Mouse (Mus musculus): ENCODE data around the gene Il2rg.

DNA sequence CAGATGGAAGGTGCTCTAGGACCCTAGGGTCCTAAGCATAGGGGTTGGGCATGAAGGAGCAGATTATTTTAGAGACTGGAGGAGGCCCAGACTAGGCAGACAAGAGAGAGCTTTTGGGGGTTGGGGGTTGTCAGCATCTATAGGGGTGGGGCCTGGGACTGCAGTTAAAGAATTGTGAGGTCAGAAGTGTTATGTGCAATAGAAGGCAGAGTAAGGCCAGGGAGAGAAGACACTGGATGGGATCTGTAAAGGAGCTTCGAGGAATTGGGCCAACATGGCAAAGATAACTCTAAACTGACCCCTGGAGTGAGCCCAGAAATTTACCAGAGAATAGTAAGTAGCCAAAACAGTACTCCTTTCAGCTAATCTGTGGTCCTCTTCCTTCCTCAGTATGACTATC lies 4.2 kb downstream of the Il2rg start, which contains the start of gene Gm614:
- TF ChIP-seq POLR2A (IDR thresholded peaks at IDR 0.05; ENCODE audit: borderline replicate concordance, low read depth, low read length) (no peak), CTCF (IDR thresholded peaks at IDR 0.05; ENCODE audit: low read depth, low read length) (no peak)

Data from bone marrow macrophage, adult 2 months (primary cell).